Mouse (Mus musculus) embryonic stem cell, embryonic (primary cell): ENCODE results near the gene Ccr10.

Experiments used
- CTCF ChIA-PET, 4 experiments: fragments of 300-600 bp in 2 of 4; fragments of 350-600 bp in 2 of 4; sonication (Branson Sonifier 250); formaldehyde crosslinking; loops; one replicate each; lab custom pipeline; 2022; ENCODE audit warnings: inconsistent platforms in 2 of 4; lab: Charles Lee
- POLR2A ChIA-PET, 4 experiments: fragments of 300-600 bp in 2 of 4; fragments of 350-600 bp in 2 of 4; sonication (Branson Sonifier 250); formaldehyde crosslinking; loops; one replicate each; lab custom pipeline; 2022; ENCODE audit warnings: antibody characterized with exemption in 4 of 4, inconsistent platforms in 1 of 4; lab: Charles Lee

Gene Ccr10

GRCm38 (mm10) chr11:101160151-101160550, 15.1 kb downstream of the Ccr10 start:
- ChIA-PET POLR2A (interaction anchor here in 2 of 4 experiments (1.3 to 2.1 kb wide), 3 partner anchors 11 kb away, joined by 3 to 8 read pairs (median 5); partner anchors contain the start of gene Plekhh3 (in 2 of the 2)), CTCF (interaction anchor here in 1 of 4 experiments (2.0 kb wide), 1 partner anchor 29 kb away, joined by 8 read pairs; no protein-coding TSS in a partner anchor)

GRCm38 (mm10) chr11:101155728-101156371, 19.4 kb downstream of the Ccr10 start, which contains the start of gene Tubg2:
Tubg2 (plus strand) TSS chr11:101155907.
- ChIA-PET CTCF (interaction anchor here (0.5 to 2.4 kb wide), 16 partner anchors 12 to 1721 kb away, joined by 3 to 10 read pairs (median 3); partner anchors contain the start of gene Rpl27 (in 1 of the 4)), POLR2A (interaction anchor here in 3 of 4 experiments (0.7 to 2.9 kb wide), 12 partner anchors 8 to 36 kb away, joined by 3 to 11 read pairs (median 4); partner anchors contain the start of genes Plekhh3 (in 2 of the 3), Retreg3 (in 2 of the 3), Tubg1 (in 2 of the 3) and Cntnap1 (in 1 of the 3))

GRCm38 (mm10) chr11:101155151-101155550, 20.1 kb downstream of the Ccr10 start:
- POLR2A ChIA-PET: interaction anchor here in 3 of 4 experiments (0.6 to 2.9 kb wide), 6 partner anchors 8 to 536 kb away, joined by 3 to 11 read pairs (median 4); partner anchors contain the start of genes Nkiras2 (in 1 of the 3) and Plekhh3 (in 1 of the 3)
- CTCF ChIA-PET: interaction anchor here (0.5 to 2.4 kb wide), 10 partner anchors 22 to 318 kb away, joined by 3 to 10 read pairs (median 3); no protein-coding TSS in a partner anchor

- ChIA-PET CTCF (interaction anchor here (0.5 to 2.2 kb wide), 4 partner anchors 9 to 318 kb away, joined by 3 to 8 read pairs (median 4); no protein-coding TSS in a partner anchor), POLR2A (interaction anchor here in 3 of 4 experiments (0.6 to 2.9 kb wide), 6 partner anchors 8 to 535 kb away, joined by 3 to 11 read pairs (median 6); partner anchors contain the start of genes Cntnap1 (in 1 of the 3), Nkiras2 (in 1 of the 3) and Plekhh3 (in 1 of the 3))
Measured at GRCm38 (mm10) chr11:101154648-101155047, 20.6 kb downstream of the Ccr10 start.

- ChIA-PET POLR2A (interaction anchor here in 2 of 4 experiments (0.6 to 2.5 kb wide), 7 partner anchors 9 to 625 kb away, joined by 3 to 10 read pairs (median 4); partner anchors contain the start of genes Acly (in 1 of the 2) and Cntnap1 (in 1 of the 2)), CTCF (interaction anchor here in 3 of 4 experiments (0.7 to 2.2 kb wide), 5 partner anchors 11 to 24 kb away, joined by 3 to 6 read pairs (median 5); no protein-coding TSS in a partner anchor)
Measured at GRCm38 (mm10) chr11:101152825-101153224, 22.4 kb downstream of the Ccr10 start.

- CTCF ChIA-PET: interaction anchor here in 3 of 4 experiments (0.6 to 1.9 kb wide), 14 partner anchors 11 to 528 kb away, joined by 3 to 11 read pairs (median 4); partner anchors contain the start of genes Atp6v0a1 (in 1 of the 3), Naglu (in 1 of the 3) and Plekhh3 (in 1 of the 3)
- POLR2A ChIA-PET: interaction anchor here in 2 of 4 experiments (0.6 to 1.0 kb wide), 3 partner anchors 10 to 423 kb away, joined by 3 to 9 read pairs (median 3); no protein-coding TSS in a partner anchor
Measured at GRCm38 (mm10) chr11:101151063-101151462, 24.2 kb downstream of the Ccr10 start.

GRCm38 (mm10) chr11:101149178-101150105, 25.8 kb downstream of the Ccr10 start:
- POLR2A ChIA-PET: interaction anchor here in 3 of 4 experiments (0.9 to 1.8 kb wide), 8 partner anchors 12 to 30 kb away, joined by 3 to 7 read pairs (median 4); partner anchors contain the start of genes Retreg3 (in 1 of the 3) and Tubg1 (in 1 of the 3)
- CTCF ChIA-PET: interaction anchor here (0.5 to 1.6 kb wide), 5 partner anchors 14 to 437 kb away, joined by 3 to 7 read pairs (median 4); partner anchors contain the start of gene Kat2a (in 1 of the 4)

GRCm38 (mm10) chr11:101148751-101149150, 26.5 kb downstream of the Ccr10 start:
- ChIA-PET POLR2A (interaction anchor here in 3 of 4 experiments (0.9 to 2.1 kb wide), 9 partner anchors 12 to 29 kb away, joined by 3 to 7 read pairs (median 4); partner anchors contain the start of genes Retreg3 (in 1 of the 3) and Tubg1 (in 1 of the 3)), CTCF (interaction anchor here (0.5 to 1.6 kb wide), 6 partner anchors 15 to 437 kb away, joined by 3 to 7 read pairs (median 4); partner anchors contain the start of gene Kat2a (in 1 of the 4))

GRCm38 (mm10) chr11:101146377-101146776, 28.9 kb downstream of the Ccr10 start:
- POLR2A ChIA-PET: interaction anchor here (0.6 to 2.1 kb wide), 8 partner anchors 8 to 627 kb away, joined by 3 to 8 read pairs (median 4); partner anchors contain the start of genes Plekhh3 (in 1 of the 4), Retreg3 (in 1 of the 4) and Tubg1 (in 1 of the 4)
- CTCF ChIA-PET: interaction anchor here in 2 of 4 experiments (0.6 to 2.1 kb wide), 4 partner anchors 15 to 42 kb away, joined by 3 to 4 read pairs (median 4); no protein-coding TSS in a partner anchor

GRCm38 (mm10) chr11:101143338-101144225, 31.7 kb downstream of the Ccr10 start:
- ChIA-PET CTCF (interaction anchor here in 3 of 4 experiments (0.6 to 1.4 kb wide), 7 partner anchors 12 to 778 kb away, joined by 3 to 5 read pairs (median 3); partner anchors contain the start of gene Psmc3ip (in 1 of the 3)), POLR2A (interaction anchor here in 3 of 4 experiments (0.5 to 1.5 kb wide), 9 partner anchors 9 to 185 kb away, joined by 3 to 5 read pairs (median 3); partner anchors contain the start of gene Plekhh3 (in 1 of the 3))

- ChIA-PET CTCF (interaction anchor here in 1 of 4 experiments (0.5 to 3.1 kb wide), 2 partner anchors 11 to 155 kb away, joined by 3 to 10 read pairs; no protein-coding TSS in a partner anchor), POLR2A (interaction anchor here in 2 of 4 experiments (0.6 to 1.4 kb wide), 4 partner anchors 23 to 543 kb away, joined by 3 to 4 read pairs (median 4); partner anchors contain the start of genes Plekhh3 (in 1 of the 2), Retreg3 (in 1 of the 2) and Tubg1 (in 1 of the 2))
Measured at GRCm38 (mm10) chr11:101142215-101142967, 32.9 kb downstream of the Ccr10 start.

GRCm38 (mm10) chr11:101141088-101141487, 34.2 kb downstream of the Ccr10 start:
- CTCF ChIA-PET: interaction anchor here in 2 of 4 experiments (0.6 to 3.1 kb wide), 4 partner anchors 10 to 121 kb away, joined by 3 to 10 read pairs (median 4); no protein-coding TSS in a partner anchor
- POLR2A ChIA-PET: interaction anchor here in 2 of 4 experiments (0.7 to 1.8 kb wide), 10 partner anchors 9 to 303 kb away, joined by 3 to 6 read pairs (median 3); partner anchors contain the start of genes Plekhh3 (in 1 of the 2), Retreg3 (in 1 of the 2) and Tubg1 (in 1 of the 2)

GRCm38 (mm10) chr11:101140164-101140819, 35.0 kb downstream of the Ccr10 start:
- POLR2A ChIA-PET: interaction anchor here in 3 of 4 experiments (0.6 to 1.8 kb wide), 9 partner anchors 9 to 304 kb away, joined by 3 to 6 read pairs (median 3); partner anchors contain the start of genes Retreg3 (in 1 of the 3) and Tubg1 (in 1 of the 3)
- CTCF ChIA-PET: interaction anchor here in 3 of 4 experiments (0.5 to 3.1 kb wide), 6 partner anchors 9 to 300 kb away, joined by 3 to 10 read pairs (median 4); no protein-coding TSS in a partner anchor
